Mouse (Mus musculus) forelimb bud, embryonic 11.5 days (tissue): ENCODE results near the gene Qdpr.

ENCODE experiments used
- DNase-seq: peaks from one replicate; pipeline ENCODE4 v3.0.0-alpha.2; 2012; ENCODE audit warnings: low read depth, low spot score

Qdpr gene

DNA sequence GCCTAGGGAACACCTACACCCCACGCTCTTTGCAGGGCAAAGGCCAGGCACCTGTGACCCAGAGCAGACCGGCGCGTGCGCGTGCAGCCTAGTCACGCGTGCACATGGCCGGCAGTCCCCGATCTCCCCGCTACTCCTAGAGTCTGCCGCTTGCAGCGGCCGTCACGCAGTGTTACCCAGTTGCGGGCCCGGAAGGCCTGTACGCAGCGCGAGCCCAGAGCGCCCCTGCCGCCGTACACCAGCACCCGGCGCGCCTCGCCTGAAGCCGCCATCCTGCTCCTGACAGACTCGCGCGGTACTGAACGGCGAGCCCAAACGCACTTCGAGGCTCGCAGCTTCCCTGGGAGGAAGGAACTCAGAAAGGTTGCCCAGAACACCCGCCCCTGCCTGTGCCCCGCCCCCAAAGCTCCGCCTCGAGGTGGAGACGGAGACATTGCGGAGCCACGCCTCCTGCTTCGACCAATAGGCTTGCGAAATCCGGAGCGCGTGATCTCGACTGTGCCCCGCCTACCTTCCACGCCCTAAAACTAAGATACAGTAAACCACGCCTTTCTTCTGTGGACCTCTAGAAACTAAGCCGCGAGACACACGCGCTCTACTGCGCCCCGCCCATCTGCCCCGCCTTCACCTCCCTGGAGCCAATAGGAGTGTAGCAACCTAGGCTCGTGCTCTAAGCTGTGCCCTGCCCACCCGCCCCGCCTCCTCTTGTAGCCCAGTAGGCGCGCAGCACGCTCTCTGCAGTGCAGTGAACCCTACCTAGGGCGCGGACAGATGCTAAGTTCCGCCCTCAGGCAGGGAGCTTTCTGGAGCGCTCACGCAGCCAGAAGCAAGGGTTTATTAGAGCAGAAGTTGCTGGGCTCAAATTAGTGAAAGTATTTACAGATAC, at the start of gene Qdpr:
Qdpr (minus strand) TSS at position 406 of the 886 bp plus-strand sequence.
- peak; percentile 99 for DNase-seq

DNA sequence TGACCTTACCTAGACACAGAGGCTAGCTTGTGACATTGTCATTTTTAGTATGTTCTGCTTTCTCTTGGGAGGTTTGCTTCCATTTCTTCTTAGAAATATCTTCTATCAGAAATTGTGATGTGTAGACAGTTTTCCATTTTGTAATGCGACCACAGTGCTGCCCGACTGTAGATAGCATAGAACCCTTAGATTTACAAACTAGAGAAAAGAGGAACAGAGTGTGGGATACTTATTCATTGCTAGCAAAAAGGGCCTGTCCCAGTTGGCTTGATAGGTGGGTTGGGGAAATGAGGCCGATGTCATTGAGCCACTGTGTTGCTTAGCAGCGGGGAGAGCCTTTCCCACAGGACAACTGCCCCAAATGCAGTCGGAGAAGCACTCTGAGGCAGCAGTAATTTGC, 47.5 kb upstream of the Qdpr start:
- DNase-seq, result no peak

DNA sequence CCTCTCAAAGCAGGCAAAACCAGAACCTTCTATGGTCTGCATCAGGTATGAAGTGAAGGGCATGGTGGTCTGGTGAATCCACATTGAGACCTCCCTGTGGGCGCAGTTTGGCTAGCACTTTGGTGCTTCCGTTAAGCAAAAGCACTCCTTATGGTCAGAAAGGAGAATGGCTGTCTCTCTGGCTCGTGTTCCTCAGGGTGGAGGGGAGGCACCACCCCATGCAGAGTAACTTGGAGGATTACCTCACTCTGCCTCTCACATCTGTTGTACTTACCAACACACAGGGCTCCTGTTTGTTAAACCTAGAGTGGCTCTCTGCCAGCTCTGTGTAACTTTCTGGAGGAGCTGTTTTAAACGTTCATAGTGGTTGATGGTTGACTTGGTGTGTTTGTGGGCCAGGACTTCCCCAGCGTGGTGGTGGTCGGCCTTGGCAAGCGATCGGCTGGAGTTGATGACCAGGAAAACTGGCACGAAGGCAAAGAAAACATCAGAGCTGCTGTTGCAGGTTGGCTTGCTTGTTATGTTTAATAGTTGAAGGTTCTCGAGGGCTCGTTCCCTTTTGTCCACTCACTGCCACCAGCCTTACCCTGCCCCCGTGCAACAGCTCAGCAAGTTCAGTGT, 47.0 kb upstream of the Qdpr start:
- no peak for DNase-seq

DNA sequence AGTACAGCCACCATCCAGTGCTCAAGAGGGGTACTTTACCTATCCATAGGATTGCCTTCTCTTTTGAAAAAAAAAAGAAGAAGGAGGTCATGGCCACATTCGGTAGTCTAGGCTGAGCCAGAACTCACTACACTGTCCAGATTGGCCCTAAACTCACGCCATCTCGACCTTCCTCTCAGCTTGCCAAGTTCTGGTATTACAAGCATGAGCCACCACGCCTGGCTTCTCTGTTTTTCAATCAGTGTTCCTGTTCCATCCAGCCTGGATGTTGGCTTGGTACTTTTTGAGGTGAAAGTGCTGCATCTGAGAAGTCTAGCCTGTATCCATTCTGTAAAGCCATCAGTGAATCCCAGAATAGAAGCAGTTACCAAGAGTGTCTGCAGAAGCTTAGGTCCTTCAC, 46.4 kb upstream of the Qdpr start:
- no peak for DNase-seq

DNA sequence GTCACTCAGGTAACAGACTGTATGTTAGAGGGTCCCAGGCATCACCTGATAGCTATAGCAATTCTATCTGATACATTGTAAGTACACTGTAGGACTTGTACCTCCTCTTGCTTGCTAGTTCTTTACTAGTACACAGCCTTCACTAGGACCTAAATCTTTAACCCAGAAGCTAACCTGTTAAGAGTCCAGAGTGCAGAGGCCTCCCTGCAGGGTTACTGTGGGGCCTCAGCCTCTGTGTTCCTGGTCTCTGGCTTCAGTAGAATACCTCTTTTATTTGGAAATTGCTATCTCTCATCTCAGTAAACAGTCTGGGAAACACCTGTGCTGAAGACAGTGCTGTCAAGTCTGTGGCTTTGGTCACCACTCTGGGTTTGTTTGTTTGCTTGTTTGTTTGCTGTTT, 46.0 kb upstream of the Qdpr start:
- no peak for DNase-seq

DNA sequence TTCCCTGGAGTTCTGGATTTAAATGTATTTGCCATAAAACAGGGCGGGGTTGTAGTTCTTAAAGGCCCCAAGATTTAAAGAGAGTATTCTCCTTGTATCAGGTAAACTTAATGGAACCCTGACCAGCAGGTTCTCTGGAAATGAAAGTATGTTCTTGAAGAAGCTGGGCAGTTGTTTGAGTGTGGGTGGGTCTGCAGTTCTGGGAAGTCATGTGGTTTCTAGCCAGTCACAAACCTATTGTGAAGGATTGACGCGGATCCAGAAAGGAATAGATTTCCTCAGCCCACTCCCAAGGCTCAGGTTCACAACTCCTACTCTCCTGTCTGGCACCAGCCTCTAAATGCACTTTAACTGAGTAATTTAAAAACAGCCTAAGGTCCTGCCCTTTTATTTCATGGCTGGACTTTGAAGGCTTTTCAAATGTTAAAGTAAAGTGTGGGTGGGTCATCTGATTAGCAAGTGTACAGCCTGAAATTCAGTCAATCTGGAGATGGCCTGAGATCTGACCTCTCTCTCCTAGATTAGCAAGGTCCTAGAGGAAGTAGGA, 45.5 kb upstream of the Qdpr start:
- no peak for DNase-seq

DNA sequence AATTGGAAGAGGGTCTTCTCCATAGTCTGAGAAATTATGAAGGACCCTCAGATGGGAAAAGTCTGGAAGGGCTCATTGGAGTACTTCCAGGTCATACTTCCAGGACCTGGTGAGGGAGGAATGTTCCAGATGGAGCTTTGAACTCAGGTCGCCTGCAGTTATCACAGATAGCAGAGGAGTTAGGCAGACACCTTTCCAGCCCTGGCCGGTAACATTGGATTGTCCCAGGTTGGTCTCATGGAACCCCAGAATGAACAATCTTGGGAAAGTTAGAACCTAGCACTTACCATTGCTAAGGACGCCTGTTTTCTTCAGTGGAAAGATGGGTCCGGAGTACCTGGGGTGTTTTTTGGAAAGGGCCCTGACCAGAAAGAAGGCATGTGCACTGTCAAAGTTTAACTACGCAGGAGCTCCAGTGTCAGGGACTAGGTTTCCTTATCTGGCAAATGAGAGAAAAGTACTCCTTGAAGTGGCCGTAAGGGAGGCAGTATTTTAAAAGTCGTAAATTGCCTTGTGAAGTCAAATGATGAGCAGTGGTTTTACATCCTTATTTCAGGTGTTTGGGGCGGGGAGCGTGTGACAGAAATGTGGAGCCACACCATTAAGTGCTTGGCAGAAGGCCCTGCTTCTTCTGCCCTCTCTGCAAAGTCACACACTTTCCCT, 44.2 kb upstream of the Qdpr start:
- no peak for DNase-seq

DNA sequence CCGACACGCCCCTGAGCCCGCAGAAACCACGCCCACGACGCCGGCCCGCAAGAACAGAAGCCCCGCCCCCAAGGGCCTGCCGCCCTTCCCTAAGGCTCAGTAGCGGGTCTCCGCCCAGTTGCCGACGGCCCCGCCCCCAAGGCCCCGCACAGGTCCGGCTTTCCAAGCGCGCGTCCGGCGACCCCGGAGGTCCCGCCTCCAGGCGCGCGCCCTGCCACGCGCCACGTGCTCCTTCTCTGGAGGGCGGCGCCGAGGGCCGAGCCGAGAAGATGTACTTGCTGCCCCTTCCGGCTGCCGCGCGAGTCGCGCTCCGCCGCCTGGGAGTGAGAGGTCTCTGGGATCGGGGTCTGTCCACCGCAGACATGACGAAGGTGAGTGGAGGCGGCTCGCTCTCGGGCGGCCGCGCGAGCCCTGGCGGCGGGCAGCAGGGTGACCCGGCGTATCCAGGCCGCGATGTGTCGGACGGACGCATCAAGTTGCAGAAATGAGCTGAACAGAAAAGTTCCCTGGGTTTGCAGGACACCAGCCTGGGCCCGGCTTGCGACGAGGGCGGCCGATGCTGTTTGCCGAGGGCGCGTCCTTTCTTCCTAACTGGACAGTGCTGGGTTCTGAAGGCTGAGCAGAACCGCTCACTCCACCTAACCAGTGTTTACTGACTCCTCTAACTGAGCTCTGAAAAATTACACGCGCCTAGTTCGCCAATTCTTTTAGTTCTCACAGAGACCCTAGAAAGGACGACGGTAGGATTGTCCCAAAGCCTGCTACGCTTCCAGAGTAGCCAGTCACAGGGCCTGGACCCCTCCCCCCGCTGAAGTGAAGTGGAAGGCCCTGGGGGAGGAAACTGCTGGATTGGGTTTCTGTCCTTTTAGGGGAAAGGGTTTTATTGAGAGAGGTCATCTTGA, 43.4 kb upstream of the Qdpr start, which contains the start of gene Lap3:
Lap3 (plus strand) TSS at position 184 of the 902 bp plus-strand sequence.
- DNase-seq, result peak; percentile 96

DNA sequence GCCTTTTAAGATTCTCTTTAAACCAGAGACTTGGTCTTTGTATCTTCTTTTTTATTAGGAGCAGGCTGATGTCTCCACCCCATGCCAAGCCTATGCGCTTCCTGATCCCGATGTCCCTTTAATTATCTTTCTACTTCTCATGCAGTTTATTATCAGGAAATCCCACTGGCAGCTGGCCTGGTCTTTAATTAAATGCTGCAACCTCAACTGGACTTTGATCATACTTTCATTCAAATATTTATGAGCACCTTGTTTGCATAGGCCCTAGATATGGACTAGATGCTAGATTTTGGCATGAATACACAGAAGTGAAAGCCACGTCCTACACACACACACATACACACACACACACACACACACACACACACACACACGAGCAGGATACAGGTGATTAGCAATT, 41.7 kb upstream of the Qdpr start:
- DNase-seq, result no peak

DNA sequence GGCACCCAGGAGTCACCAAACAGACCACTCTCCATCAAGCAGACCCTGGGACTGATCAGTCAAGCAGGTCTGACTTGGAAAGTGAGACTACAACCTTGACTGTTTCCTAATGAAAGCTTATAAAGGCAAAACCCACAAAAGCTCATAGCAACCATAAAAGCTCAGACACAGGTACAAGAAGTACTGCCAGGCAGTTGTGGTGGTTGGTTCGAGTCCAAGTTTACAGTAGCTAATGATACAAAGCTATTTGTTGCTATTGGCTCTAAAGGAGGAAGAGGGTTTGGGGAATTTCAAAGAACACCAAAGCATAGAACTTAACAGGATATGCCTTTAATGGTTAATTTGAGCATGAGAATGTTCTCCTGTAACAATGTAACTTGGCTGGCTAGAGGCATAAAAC, 33.6 kb upstream of the Qdpr start:
- no peak for DNase-seq

DNA sequence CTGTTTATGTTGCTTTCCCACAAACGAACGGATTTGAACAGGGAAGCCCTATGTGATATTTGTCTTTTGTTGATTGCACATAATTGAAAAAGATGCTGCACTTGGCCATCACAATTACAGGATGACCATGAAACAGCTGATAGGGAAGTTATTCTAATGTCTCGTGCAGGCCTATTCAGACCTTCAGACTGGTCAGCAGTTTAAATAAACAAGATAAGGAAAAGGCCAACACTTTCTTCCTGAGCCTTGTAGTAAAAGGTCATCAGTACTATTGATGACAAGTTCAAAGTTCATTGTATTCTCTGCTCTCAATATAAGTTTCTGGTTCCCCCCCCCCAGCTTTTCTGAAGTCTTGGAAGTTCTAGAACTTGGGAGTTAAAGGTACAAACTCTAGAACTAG, 32.6 kb upstream of the Qdpr start:
- no peak for DNase-seq

DNA sequence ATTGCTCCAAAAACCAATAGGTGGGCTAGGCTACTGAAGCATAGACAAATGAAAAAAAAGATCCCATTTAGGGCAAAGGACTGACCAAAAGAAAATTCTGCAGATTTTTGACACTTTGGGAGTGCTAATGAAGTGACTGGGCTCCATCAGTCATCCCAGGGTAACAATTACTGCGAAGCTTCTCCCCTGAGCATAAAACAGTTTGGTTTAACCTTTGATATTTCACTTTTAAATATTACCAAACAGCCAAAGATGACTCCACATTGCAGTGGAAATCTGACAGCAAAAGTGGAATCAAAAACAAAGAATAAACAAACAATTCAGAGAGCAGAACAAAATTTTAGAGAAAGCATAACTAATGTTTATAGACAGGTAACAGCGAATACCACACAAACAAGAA, 31.1 kb upstream of the Qdpr start:
- DNase-seq, result no peak

DNA sequence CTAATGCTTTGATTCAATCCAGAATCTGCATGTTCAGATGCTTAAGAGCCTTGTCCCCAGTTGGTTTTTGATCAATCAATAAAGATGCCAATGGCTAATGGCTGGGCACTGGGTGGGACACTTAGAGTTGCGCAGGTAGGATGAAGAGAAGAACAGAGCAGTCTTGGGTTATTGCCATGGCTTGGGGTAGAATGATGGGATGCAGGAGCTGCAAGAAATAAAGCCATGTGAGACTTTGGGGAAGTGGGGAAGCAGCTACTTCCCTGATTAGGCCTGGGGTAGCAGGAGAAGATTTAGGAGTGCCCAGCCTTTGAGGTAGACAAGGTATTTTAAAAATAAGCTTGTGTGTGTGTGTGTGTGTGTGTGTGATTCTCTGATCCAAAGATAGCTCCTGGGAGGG, 30.0 kb upstream of the Qdpr start:
- no peak for DNase-seq

DNA sequence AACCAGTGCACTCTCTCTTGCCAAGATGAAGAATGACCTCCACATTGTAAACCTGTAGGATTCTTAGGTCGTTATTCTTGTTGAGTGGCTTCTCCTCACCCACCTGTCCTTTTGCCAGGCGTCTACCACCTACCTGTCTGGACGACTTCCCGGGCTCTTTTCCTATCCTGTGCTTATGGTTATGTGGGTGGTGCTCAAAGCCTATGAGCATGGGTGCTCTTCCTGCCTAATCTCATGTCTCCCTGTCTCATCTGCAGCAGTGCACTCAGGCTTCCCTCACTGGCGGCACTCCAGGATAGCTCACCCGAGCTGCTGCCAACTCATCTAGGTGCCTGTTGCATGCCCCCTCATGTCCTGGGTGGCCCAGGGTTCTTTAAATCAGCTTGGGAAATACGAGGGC, 27.6 kb upstream of the Qdpr start:
- no peak for DNase-seq

DNA sequence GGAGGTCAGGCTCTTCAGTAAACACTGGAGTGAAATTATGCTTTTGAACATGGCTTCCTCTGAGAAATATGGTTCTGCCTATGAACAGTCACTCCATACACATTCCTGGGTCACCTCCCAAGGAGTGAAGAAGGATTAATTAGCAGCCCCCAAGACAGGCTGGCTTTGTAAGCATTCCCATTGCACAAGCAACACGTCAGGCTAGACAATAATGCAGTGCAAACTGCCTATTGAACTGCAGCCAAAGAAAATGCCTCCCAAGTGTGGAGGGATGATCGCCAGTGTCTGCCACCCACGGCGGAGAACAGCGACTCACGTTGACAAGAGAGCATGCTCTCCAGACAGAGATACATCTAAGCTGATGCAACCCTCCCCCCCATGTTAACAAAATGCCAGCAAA, 26.3 kb upstream of the Qdpr start:
- DNase-seq, result no peak

DNA sequence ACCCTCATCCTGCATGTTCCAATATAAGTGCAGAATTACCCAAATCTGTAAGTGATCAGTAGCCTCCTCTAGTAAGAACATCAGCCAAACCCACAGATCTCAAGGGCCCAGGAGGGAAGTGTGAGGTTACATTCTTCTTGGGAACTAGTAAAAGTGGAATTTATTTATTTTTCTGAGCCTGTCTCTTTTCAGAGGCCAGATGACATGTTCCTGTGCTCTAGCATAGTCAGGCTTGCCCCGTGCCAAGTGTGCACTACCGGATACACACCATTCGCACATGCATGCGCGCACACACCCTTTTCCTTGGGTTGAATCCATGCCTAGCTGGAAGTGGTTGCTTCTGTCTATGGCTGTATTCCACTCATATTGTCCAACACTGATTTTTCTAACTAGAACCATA, 25.7 kb upstream of the Qdpr start:
- no peak for DNase-seq

DNA sequence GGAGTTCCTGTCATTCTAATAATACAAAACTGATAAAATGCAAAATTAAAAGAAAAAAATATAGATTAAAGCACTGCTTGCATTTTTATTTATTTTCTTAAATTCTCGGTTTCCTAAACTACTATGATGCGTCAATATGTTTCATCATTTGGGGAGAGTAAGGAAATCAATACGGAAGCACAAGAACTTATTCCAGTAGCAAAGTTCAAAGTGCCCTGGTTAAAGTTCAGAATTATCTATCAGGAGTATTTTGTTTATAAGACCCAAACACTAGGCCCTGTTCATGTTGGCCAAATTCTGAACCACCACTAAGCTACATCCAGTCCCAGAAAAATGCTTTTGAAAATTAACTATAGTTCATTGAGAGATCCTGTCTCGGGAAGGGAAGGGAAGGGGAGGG, 24.7 kb upstream of the Qdpr start:
- DNase-seq, result no peak

DNA sequence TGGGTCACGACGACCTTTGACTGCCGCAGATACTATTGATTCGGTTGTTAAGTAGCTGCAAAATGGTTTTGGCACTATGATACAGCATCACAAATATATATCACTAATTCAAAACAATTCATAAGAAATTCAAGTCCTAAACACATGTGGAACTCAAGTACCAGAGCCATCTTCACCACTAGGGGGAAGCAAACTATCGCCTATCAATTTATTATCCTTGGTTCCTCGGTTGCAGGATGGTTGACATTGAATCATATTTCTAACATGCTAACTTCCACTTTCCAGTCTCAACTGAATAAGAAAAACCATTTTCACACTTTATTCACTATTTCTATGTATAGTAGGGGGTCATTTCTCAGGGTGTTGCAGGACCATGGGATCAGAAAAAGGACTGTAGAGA, 24.2 kb upstream of the Qdpr start:
- DNase-seq, result peak; percentile 76

DNA sequence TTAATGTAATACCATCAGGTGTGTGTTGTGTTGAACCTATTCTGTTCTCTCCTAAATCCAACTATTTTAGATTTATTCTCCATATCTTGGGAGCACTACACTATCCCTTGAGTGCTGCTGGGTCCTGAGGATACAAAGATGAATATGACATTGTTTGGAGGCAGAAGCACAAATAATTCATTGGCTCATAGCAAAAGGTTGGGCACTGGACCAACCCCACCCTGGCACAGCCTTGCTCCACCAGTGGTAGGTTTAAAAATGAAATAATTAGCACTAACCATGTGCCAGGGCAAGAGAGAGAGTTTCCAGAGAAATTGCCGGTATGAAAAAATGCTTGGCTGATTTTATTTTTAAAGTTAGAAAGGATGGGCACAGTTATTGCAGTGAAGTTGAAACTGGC, 23.5 kb upstream of the Qdpr start:
- no peak for DNase-seq

DNA sequence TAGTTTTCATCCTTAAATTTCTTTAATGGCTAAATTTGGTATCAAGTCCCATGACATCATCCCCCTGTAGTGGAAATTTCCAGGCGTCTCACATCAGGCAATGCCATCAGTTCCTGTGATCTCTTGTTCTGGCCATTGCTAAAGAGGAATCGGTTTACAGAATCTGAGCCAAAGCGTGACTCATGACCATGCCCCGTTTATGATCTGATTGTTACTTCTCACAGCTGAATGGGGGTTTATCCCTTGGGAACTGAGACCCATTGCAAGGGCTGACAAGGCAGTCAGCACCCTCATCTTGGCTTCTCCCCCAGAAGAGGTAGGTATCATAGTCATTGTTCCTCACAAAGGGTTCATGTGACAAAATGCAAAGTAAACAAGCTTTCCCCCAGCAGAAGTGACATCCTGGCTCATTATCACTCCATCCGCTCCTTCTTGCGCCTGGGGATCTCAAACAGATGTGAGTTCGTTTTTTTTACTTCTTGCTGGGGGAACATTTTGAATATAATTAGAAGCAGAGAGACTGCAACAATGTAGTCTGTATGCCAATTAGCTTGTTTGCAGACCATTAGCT, 22.9 kb upstream of the Qdpr start:
- DNase-seq, result no peak

DNA sequence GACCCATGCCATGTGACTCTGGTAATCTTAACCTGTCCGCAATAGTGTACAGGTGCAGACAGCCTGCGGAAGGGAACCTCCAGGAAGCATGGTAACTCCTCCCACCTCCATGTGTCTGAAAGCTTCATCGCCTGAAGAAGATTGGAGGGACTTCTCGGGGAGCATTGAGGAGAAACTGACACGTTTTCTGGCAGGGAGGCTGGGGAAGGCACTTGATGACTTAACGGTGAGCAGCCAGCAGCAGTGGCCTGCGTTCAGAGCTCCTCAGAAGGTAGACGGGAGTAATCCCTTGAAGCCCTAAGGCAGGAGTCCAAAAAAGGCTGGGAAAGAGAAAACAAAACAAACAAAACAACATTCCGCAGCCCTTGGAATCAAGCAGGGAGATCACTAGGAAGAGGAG, 4.4 kb upstream of the Qdpr start:
- DNase-seq, result no peak
